Mouse (Mus musculus) lung, postnatal 0 days (tissue): ENCODE data around the gene Cacna2d3.

Experiments used
- CTCF ChIP-seq: IDR thresholded peaks from 2 replicates; pipeline ENCODE4 v1.5.1; 2016; ENCODE audit warnings: antibody characterized with exemption, mild to moderate bottlenecking
- EP300 ChIP-seq: IDR thresholded peaks from 2 replicates; pipeline ENCODE4 v1.6.1; 2016; ENCODE audit warnings: antibody characterized with exemption, mild to moderate bottlenecking, control low read depth

- no peak for TF ChIP-seq CTCF
- TF ChIP-seq EP300, result no peak
Measured at GRCm38 (mm10) chr14:29191426-29191825, 530.2 kb downstream of the Cacna2d3 start.
